Mouse (Mus musculus) thymus, postnatal 4 days (tissue): ENCODE results near the gene Hsd17b12.

Experiments used
- DNase-seq: peaks from one replicate; pipeline ENCODE4 v3.0.0; 2021

The Hsd17b12 gene

GRCm38 (mm10) chr2:94001411-94001810 lies 156.4 kb downstream of the Hsd17b12 start:
- DNase-seq: no peak

- DNase-seq: no peak
Measured at GRCm38 (mm10) chr2:93996254-93996653, 161.5 kb downstream of the Hsd17b12 start, which contains the start of gene Gm27027. Gene Gm27027 (minus strand): TSS chr2:93996354.

GRCm38 (mm10) chr2:93992810-93993209 lies 165.0 kb downstream of the Hsd17b12 start:
- no peak for DNase-seq

- DNase-seq: no peak
Measured at GRCm38 (mm10) chr2:93992259-93992658, 165.5 kb downstream of the Hsd17b12 start.

- DNase-seq: no peak
Measured at GRCm38 (mm10) chr2:93991336-93991735, 166.4 kb downstream of the Hsd17b12 start.

- DNase-seq: no peak
Measured at GRCm38 (mm10) chr2:93988440-93988839, 169.3 kb downstream of the Hsd17b12 start.
